Mouse (Mus musculus): Measurements from ENCODE around the gene Klhl3. TPM values are rescaled to one million over a fixed set of nuclear protein-coding genes. Genes with fewer than 3 reads are reported as not detected.

Klhl3 gene
- polyA plus RNA-seq, 1 experiment = 16.1 TPM

- under 1% methylated on average over 83 of the region's 83 CpGs for WGBS
- H3K27me3 ChIP-seq (ENCODE audit: control insufficient read depth, insufficient read depth, low read length) = no peaks in the 10 kb centered on the region
- H3K27ac ChIP-seq (ENCODE audit: insufficient read depth, low read length) = peak overlapping the region; percentile 100
- peaks cover 5% of the 10 kb centered on the region; the same call in 1 of the 2 replicates for H3K4me1 ChIP-seq (ENCODE audit: control insufficient read depth, insufficient read depth, low read length)
- H3K4me3 ChIP-seq (replicated peaks; ENCODE audit: insufficient read depth, low read depth, low read length) = peak overlapping the region; percentile 76
- TF ChIP-seq POLR2A (IDR thresholded peaks at IDR 0.05; ENCODE audit: borderline replicate concordance, insufficient read depth, low read length) = peak; percentile 91
- no peak for TF ChIP-seq CTCF (IDR thresholded peaks at IDR 0.05; ENCODE audit: borderline replicate concordance, insufficient read depth, low read depth, low read length)
- DNase-seq = peak; percentile 98
Observed at GRCm38 (mm10) chr13:58128768-58129671, 15.6 kb upstream of the Klhl3 start.

- Histone ChIP-seq H3K4me1 (ENCODE audit: control insufficient read depth, insufficient read depth, low read length) (peaks cover 5% of the 10 kb centered on the region; the same call in 1 of the 2 replicates), H3K4me3 (replicated peaks; ENCODE audit: insufficient read depth, low read depth, low read length) (peak within 1 kb of the TSS; percentile 76), H3K27ac (ENCODE audit: insufficient read depth, low read length) (peak within 1 kb of the TSS; percentile 100), H3K27me3 (ENCODE audit: control insufficient read depth, insufficient read depth, low read length) (no peaks in the 10 kb centered on the region)
- peak; percentile 94 to 98 for DNase-seq
- TF ChIP-seq POLR2A (IDR thresholded peaks at IDR 0.05; ENCODE audit: borderline replicate concordance, insufficient read depth, low read length) = peak; percentile 41; the same call in 1 of the 2 replicates
- no peak for TF ChIP-seq CTCF (IDR thresholded peaks at IDR 0.05; ENCODE audit: borderline replicate concordance, insufficient read depth, low read depth, low read length)
- under 1% methylated on average over 56 of the region's 62 CpGs for WGBS
Observed at GRCm38 (mm10) chr13:58128396-58128767, 15.0 kb upstream of the Klhl3 start, which contains the start of gene Hnrnpa0. Gene Hnrnpa0 (minus strand): TSS chr13:58128556.

GRCm38 (mm10) chr13:58127766-58128361 is 14.5 kb upstream of the Klhl3 start:
- H3K27ac ChIP-seq (ENCODE audit: insufficient read depth, low read length) = peak overlapping the region; percentile 74
- under 1% methylated on average over 81 of the region's 81 CpGs for WGBS
- peaks cover 5% of the 10 kb centered on the region; the same call in 1 of the 2 replicates for H3K4me1 ChIP-seq (ENCODE audit: control insufficient read depth, insufficient read depth, low read length)
- no peaks in the 10 kb centered on the region for H3K27me3 ChIP-seq (ENCODE audit: control insufficient read depth, insufficient read depth, low read length)
- DNase-seq = peak; percentile 73 to 88
- H3K4me3 ChIP-seq (replicated peaks; ENCODE audit: insufficient read depth, low read depth, low read length) = peak overlapping the region; percentile 67
- 0 out of 2 replicates have a peak, but pooled peaks have one; percentile 24 for TF ChIP-seq POLR2A (IDR thresholded peaks at IDR 0.05; ENCODE audit: borderline replicate concordance, insufficient read depth, low read length)
- TF ChIP-seq CTCF (IDR thresholded peaks at IDR 0.05; ENCODE audit: borderline replicate concordance, insufficient read depth, low read depth, low read length) = no peak

GRCm38 (mm10) chr13:58126862-58127765 is 13.7 kb upstream of the Klhl3 start:
- H3K27ac ChIP-seq (ENCODE audit: insufficient read depth, low read length) = peak overlapping the region; percentile 74; the same call in 1 of the 2 replicates

GRCm38 (mm10) chr13:58126126-58126525 is 12.7 kb upstream of the Klhl3 start:
- WGBS = 11% methylated on average over 7 of the region's 7 CpGs
- no peak overlapping the region for H3K4me3 ChIP-seq (replicated peaks; ENCODE audit: insufficient read depth, low read depth, low read length)
- DNase-seq = peak in 1 of 2 experiments; percentile 57
- H3K27ac ChIP-seq (ENCODE audit: insufficient read depth, low read length) = no peak overlapping the region
- peaks cover 5% of the 10 kb centered on the region; the same call in 1 of the 2 replicates for H3K4me1 ChIP-seq (ENCODE audit: control insufficient read depth, insufficient read depth, low read length)
- no peaks in the 10 kb centered on the region for H3K27me3 ChIP-seq (ENCODE audit: control insufficient read depth, insufficient read depth, low read length)
- TF ChIP-seq POLR2A (IDR thresholded peaks at IDR 0.05; ENCODE audit: borderline replicate concordance, insufficient read depth, low read length) = no peak
- TF ChIP-seq CTCF (IDR thresholded peaks at IDR 0.05; ENCODE audit: borderline replicate concordance, insufficient read depth, low read depth, low read length) = peak; percentile 47; the same call in 1 of the 2 replicates

More at GRCm38 (mm10) chr13:58126862-58127765, 13.7 kb upstream of the Klhl3 start:
- Histone ChIP-seq H3K4me1 (ENCODE audit: control insufficient read depth, insufficient read depth, low read length) (peaks cover 5% of the 10 kb centered on the region; the same call in 1 of the 2 replicates), H3K27me3 (ENCODE audit: control insufficient read depth, insufficient read depth, low read length) (no peaks in the 10 kb centered on the region), H3K4me3 (replicated peaks; ENCODE audit: insufficient read depth, low read depth, low read length) (peak overlapping the region; percentile 72)
- TF ChIP-seq CTCF (IDR thresholded peaks at IDR 0.05; ENCODE audit: borderline replicate concordance, insufficient read depth, low read depth, low read length) (no peak), POLR2A (IDR thresholded peaks at IDR 0.05; ENCODE audit: borderline replicate concordance, insufficient read depth, low read length) (no peak)
- 3% methylated on average over 72 of the region's 92 CpGs for WGBS
- peak in 1 of 2 experiments; percentile 22 for DNase-seq

- TF ChIP-seq CTCF (IDR thresholded peaks at IDR 0.05; ENCODE audit: borderline replicate concordance, insufficient read depth, low read depth, low read length) (no peak), POLR2A (IDR thresholded peaks at IDR 0.05; ENCODE audit: borderline replicate concordance, insufficient read depth, low read length) (no peak)
- 36% methylated on average over 2 of the region's 2 CpGs for WGBS
- DNase-seq = no peak
Observed at GRCm38 (mm10) chr13:58124989-58125388, 11.6 kb upstream of the Klhl3 start.

GRCm38 (mm10) chr13:58124278-58124677 is 10.9 kb upstream of the Klhl3 start:
- Histone ChIP-seq H3K4me1 (ENCODE audit: control insufficient read depth, insufficient read depth, low read length) (no peaks in the 10 kb centered on the region), H3K27ac (ENCODE audit: insufficient read depth, low read length) (no peak overlapping the region), H3K27me3 (ENCODE audit: control insufficient read depth, insufficient read depth, low read length) (no peaks in the 10 kb centered on the region), H3K4me3 (replicated peaks; ENCODE audit: insufficient read depth, low read depth, low read length) (no peak overlapping the region)
- whole genome bisulfite sequencing = 81% methylated on average over 3 of the region's 3 CpGs
- no peak for TF ChIP-seq POLR2A (IDR thresholded peaks at IDR 0.05; ENCODE audit: borderline replicate concordance, insufficient read depth, low read length)
- TF ChIP-seq CTCF (IDR thresholded peaks at IDR 0.05; ENCODE audit: borderline replicate concordance, insufficient read depth, low read depth, low read length) = no peak
- DNase-seq = no peak

More at GRCm38 (mm10) chr13:58124989-58125388, 11.6 kb upstream of the Klhl3 start:
- Histone ChIP-seq H3K4me1 (ENCODE audit: control insufficient read depth, insufficient read depth, low read length) (peaks cover 5% of the 10 kb centered on the region; the same call in 1 of the 2 replicates), H3K4me3 (replicated peaks; ENCODE audit: insufficient read depth, low read depth, low read length) (no peak overlapping the region), H3K27ac (ENCODE audit: insufficient read depth, low read length) (no peak overlapping the region), H3K27me3 (ENCODE audit: control insufficient read depth, insufficient read depth, low read length) (no peaks in the 10 kb centered on the region)

All from cerebellum, adult 2 months (tissue).